Mouse (Mus musculus) testis, adult 2 months (tissue): Measurements from ENCODE around the gene Mthfr. TPM values are rescaled to one million over a fixed set of nuclear protein-coding genes. Genes with fewer than 3 reads are reported as not detected.
A peak's percentile ranks its signal among the peaks of the same experiment; 100 is the strongest.

Source experiments
- H3K27ac ChIP-seq: fragments of 200-500 bp; 2 replicates; pipeline ENCODE4 v1.5.1; 2012; ENCODE audit warnings: low read depth, low read length; ENCODE audit not compliant: control insufficient read depth, insufficient read depth
- H3K27me3 ChIP-seq: fragments of 200-500 bp; 2 replicates; pipeline ENCODE4 v1.6.1; 2012; ENCODE audit warnings: mild to moderate bottlenecking, low read length, moderate library complexity; ENCODE audit not compliant: control insufficient read depth, insufficient read depth
- H3K36me3 ChIP-seq: fragments of 200-500 bp; 2 replicates; pipeline ENCODE4 v1.6.1; 2012; ENCODE audit warnings: mild to moderate bottlenecking, low read length; ENCODE audit not compliant: control insufficient read depth, insufficient read depth
- H3K4me1 ChIP-seq: fragments of 200-500 bp; 2 replicates; pipeline ENCODE4 v1.6.1; 2012; ENCODE audit warnings: low read length; ENCODE audit not compliant: control insufficient read depth, insufficient read depth
- H3K4me3 ChIP-seq: fragments of 200-500 bp; 2 replicates; pipeline ENCODE4 v1.5.1; 2012; ENCODE audit warnings: low read depth, mild to moderate bottlenecking, low read length, moderate library complexity, mixed read lengths; ENCODE audit not compliant: control insufficient read depth
- CTCF ChIP-seq: fragments of 200-500 bp; IDR thresholded peaks from 2 replicates; pipeline ENCODE4 v1.5.1; 2012; ENCODE audit warnings: low read depth, mild to moderate bottlenecking, inconsistent platforms, low read length, moderate library complexity; ENCODE audit not compliant: control insufficient read depth, insufficient read depth, insufficient replicate concordance
- POLR2A ChIP-seq: fragments of 200-500 bp; IDR thresholded peaks from 2 replicates; pipeline ENCODE4 v1.6.1; 2012; ENCODE audit warnings: low read depth, mild to moderate bottlenecking, inconsistent platforms, low read length, moderate library complexity; ENCODE audit not compliant: control insufficient read depth
- polyA plus RNA-seq: library from polyadenylated mRNA; depleted of rRNA; stranded (reverse); fragments of >200 nt; gene quantifications from 2 replicates; pipeline ENCODE4 v1.2.3, GENCODE M21; 2012

Mthfr gene
- polyA plus RNA-seq, 1 experiment, result 31.8 TPM

GRCm38 (mm10) chr4:148066401-148066744, 27.5 kb downstream of the Mthfr start:
- no peak overlapping the region for H3K4me3 ChIP-seq
- peak overlapping the region; percentile 68 for H3K27ac ChIP-seq
- H3K27me3 ChIP-seq, result no peaks in the 10 kb centered on the region
- peaks cover 14% of the 10 kb centered on the region; the same call in 1 of the 2 replicates for H3K4me1 ChIP-seq
- no peak for TF ChIP-seq POLR2A
- TF ChIP-seq CTCF, result no peak
- H3K36me3 ChIP-seq, result no peaks in the 10 kb centered on the region; the same call in 1 of the 2 replicates

GRCm38 (mm10) chr4:148067346-148067745, 28.5 kb downstream of the Mthfr start:
- no peak overlapping the region for H3K4me3 ChIP-seq
- no peaks in the 10 kb centered on the region; the same call in 1 of the 2 replicates for H3K36me3 ChIP-seq
- no peaks in the 10 kb centered on the region for H3K27me3 ChIP-seq
- no peak overlapping the region for H3K27ac ChIP-seq
- peaks cover 15% of the 10 kb centered on the region; the same call in 1 of the 2 replicates for H3K4me1 ChIP-seq
- no peak for TF ChIP-seq POLR2A
- TF ChIP-seq CTCF, result no peak

GRCm38 (mm10) chr4:148069602-148070218, 30.8 kb downstream of the Mthfr start:
- Histone ChIP-seq H3K27me3 (no peaks in the 10 kb centered on the region), H3K27ac (no peak overlapping the region), H3K36me3 (no peaks in the 10 kb centered on the region; the same call in 1 of the 2 replicates), H3K4me3 (no peak overlapping the region), H3K4me1 (peaks cover 16% of the 10 kb centered on the region; the same call in 1 of the 2 replicates)
- TF ChIP-seq CTCF, result no peak
- no peak for TF ChIP-seq POLR2A

- H3K4me3 ChIP-seq, result no peak overlapping the region
- H3K27ac ChIP-seq, result no peak overlapping the region
- peaks cover 10% of the 10 kb centered on the region for H3K4me1 ChIP-seq
- no peaks in the 10 kb centered on the region for H3K27me3 ChIP-seq
- no peak for TF ChIP-seq CTCF
- no peak for TF ChIP-seq POLR2A
- H3K36me3 ChIP-seq, result no peaks in the 10 kb centered on the region; the same call in 1 of the 2 replicates
Observed at GRCm38 (mm10) chr4:148071508-148071907, 32.6 kb downstream of the Mthfr start.

GRCm38 (mm10) chr4:148074521-148075189, 35.8 kb downstream of the Mthfr start:
- Histone ChIP-seq H3K27ac (peak overlapping the region; percentile 89), H3K27me3 (no peaks in the 10 kb centered on the region), H3K4me3 (peak overlapping the region; percentile 81), H3K36me3 (no peaks in the 10 kb centered on the region; the same call in 1 of the 2 replicates), H3K4me1 (peaks cover 7% of the 10 kb centered on the region)
- TF ChIP-seq POLR2A (no peak), CTCF (no peak)

GRCm38 (mm10) chr4:148075259-148075658, 36.4 kb downstream of the Mthfr start:
- H3K4me1 ChIP-seq, result peaks cover 7% of the 10 kb centered on the region
- no peaks in the 10 kb centered on the region for H3K27me3 ChIP-seq
- TF ChIP-seq CTCF (no peak), POLR2A (peak; percentile 30; the same call in 1 of the 2 replicates)
- H3K4me3 ChIP-seq, result peak overlapping the region; percentile 81
- no peaks in the 10 kb centered on the region; the same call in 1 of the 2 replicates for H3K36me3 ChIP-seq
- peak overlapping the region; percentile 89 for H3K27ac ChIP-seq

GRCm38 (mm10) chr4:148075881-148076280, 37.0 kb downstream of the Mthfr start:
- no peak overlapping the region for H3K4me3 ChIP-seq
- peaks cover 7% of the 10 kb centered on the region for H3K4me1 ChIP-seq
- no peaks in the 10 kb centered on the region; the same call in 1 of the 2 replicates for H3K36me3 ChIP-seq
- no peaks in the 10 kb centered on the region for H3K27me3 ChIP-seq
- TF ChIP-seq POLR2A (no peak), CTCF (no peak)
- H3K27ac ChIP-seq, result no peak overlapping the region; the same call in 1 of the 2 replicates
